Mouse (Mus musculus): ENCODE results near the gene Rab43. TPM values are rescaled to one million over a fixed set of nuclear protein-coding genes. Genes with fewer than 3 reads are reported as not detected.

Gene Rab43
- polyA plus RNA-seq, 1 experiment: 8.3 TPM

- Histone ChIP-seq H3K27me3 (ENCODE audit: control insufficient read depth, insufficient read depth, insufficient read length) (peaks cover 7% of the 10 kb centered on the region), H3ac (ENCODE audit: control insufficient read depth, insufficient read length, low read depth) (no peak overlapping the region), H3K36me3 (ENCODE audit: control insufficient read depth, insufficient read depth) (no peaks in the 10 kb centered on the region), H3K79me3 (ENCODE audit: low read depth) (no peaks in the 10 kb centered on the region), H3K4me3 (ENCODE audit: insufficient read depth, poor library complexity, severe bottlenecking) (no peak overlapping the region), H3K79me2 (ENCODE audit: control insufficient read depth, insufficient read depth) (no peaks in the 10 kb centered on the region)
- TF ChIP-seq CEBPB (IDR thresholded peaks at IDR 0.05; ENCODE audit: low read depth) (no peak), MAX (IDR thresholded peaks at IDR 0.05) (no peak), USF1 (IDR thresholded peaks at IDR 0.05; ENCODE audit: low read depth) (no peak), MYOD1 (IDR thresholded peaks at IDR 0.05; ENCODE audit: control insufficient read depth, insufficient read length, low read depth) (no peak), MYOG (IDR thresholded peaks at IDR 0.05; ENCODE audit: control insufficient read depth, extremely low read depth, insufficient read length) (no peak), FOSL1 (IDR thresholded peaks at IDR 0.05; ENCODE audit: insufficient read depth, low read length, poor library complexity, severe bottlenecking) (no peak), CTCF (IDR thresholded peaks at IDR 0.05; ENCODE audit: control insufficient read depth, insufficient read depth, insufficient read length) (no peak)
Measured at GRCm38 (mm10) chr6:87759850-87760249, 52.1 kb downstream of the Rab43 start.

- H3K79me2 ChIP-seq (ENCODE audit: control insufficient read depth, insufficient read depth): no peaks in the 10 kb centered on the region
- H3K79me3 ChIP-seq (ENCODE audit: low read depth): no peaks in the 10 kb centered on the region
- H3K4me3 ChIP-seq (ENCODE audit: insufficient read depth, poor library complexity, severe bottlenecking): no peak overlapping the region
- H3K27me3 ChIP-seq (ENCODE audit: control insufficient read depth, insufficient read depth, insufficient read length): peaks cover 7% of the 10 kb centered on the region
- no peaks in the 10 kb centered on the region for H3K36me3 ChIP-seq (ENCODE audit: control insufficient read depth, insufficient read depth)
- no peak for TF ChIP-seq FOSL1 (IDR thresholded peaks at IDR 0.05; ENCODE audit: insufficient read depth, low read length, poor library complexity, severe bottlenecking)
- no peak for TF ChIP-seq CTCF (IDR thresholded peaks at IDR 0.05; ENCODE audit: control insufficient read depth, insufficient read depth, insufficient read length)
- TF ChIP-seq MYOD1 (IDR thresholded peaks at IDR 0.05; ENCODE audit: control insufficient read depth, insufficient read length, low read depth): no peak
- no peak for TF ChIP-seq CEBPB (IDR thresholded peaks at IDR 0.05; ENCODE audit: low read depth)
- TF ChIP-seq MAX (IDR thresholded peaks at IDR 0.05): no peak
- no peak for TF ChIP-seq USF1 (IDR thresholded peaks at IDR 0.05; ENCODE audit: low read depth)
- no peak for TF ChIP-seq MYOG (IDR thresholded peaks at IDR 0.05; ENCODE audit: control insufficient read depth, extremely low read depth, insufficient read length)
- H3ac ChIP-seq (ENCODE audit: control insufficient read depth, insufficient read length, low read depth): no peak overlapping the region
Measured at GRCm38 (mm10) chr6:87759404-87759803, 52.6 kb downstream of the Rab43 start.

- Histone ChIP-seq H3K4me3 (ENCODE audit: insufficient read depth, poor library complexity, severe bottlenecking) (no peak overlapping the region), H3K27me3 (ENCODE audit: control insufficient read depth, insufficient read depth, insufficient read length) (peaks cover 10% of the 10 kb centered on the region), H3K36me3 (ENCODE audit: control insufficient read depth, insufficient read depth) (no peaks in the 10 kb centered on the region), H3K79me2 (ENCODE audit: control insufficient read depth, insufficient read depth) (no peaks in the 10 kb centered on the region), H3ac (ENCODE audit: control insufficient read depth, insufficient read length, low read depth) (no peak overlapping the region), H3K79me3 (ENCODE audit: low read depth) (no peaks in the 10 kb centered on the region)
- no peak for TF ChIP-seq USF1 (IDR thresholded peaks at IDR 0.05; ENCODE audit: low read depth)
- TF ChIP-seq MYOD1 (IDR thresholded peaks at IDR 0.05; ENCODE audit: control insufficient read depth, insufficient read length, low read depth): no peak
- TF ChIP-seq CEBPB (IDR thresholded peaks at IDR 0.05; ENCODE audit: low read depth): no peak
- TF ChIP-seq FOSL1 (IDR thresholded peaks at IDR 0.05; ENCODE audit: insufficient read depth, low read length, poor library complexity, severe bottlenecking): no peak
- no peak for TF ChIP-seq MAX (IDR thresholded peaks at IDR 0.05)
- no peak for TF ChIP-seq CTCF (IDR thresholded peaks at IDR 0.05; ENCODE audit: control insufficient read depth, insufficient read depth, insufficient read length)
Measured at GRCm38 (mm10) chr6:87756896-87757295, 55.1 kb downstream of the Rab43 start.

- Histone ChIP-seq H3K27me3 (ENCODE audit: control insufficient read depth, insufficient read depth, insufficient read length) (peaks cover 15% of the 10 kb centered on the region), H3K79me3 (ENCODE audit: low read depth) (no peaks in the 10 kb centered on the region), H3K36me3 (ENCODE audit: control insufficient read depth, insufficient read depth) (no peaks in the 10 kb centered on the region), H3K4me3 (ENCODE audit: insufficient read depth, poor library complexity, severe bottlenecking) (no peak overlapping the region), H3K79me2 (ENCODE audit: control insufficient read depth, insufficient read depth) (no peaks in the 10 kb centered on the region), H3ac (ENCODE audit: control insufficient read depth, insufficient read length, low read depth) (no peak overlapping the region)
- TF ChIP-seq MYOG (IDR thresholded peaks at IDR 0.05; ENCODE audit: control insufficient read depth, extremely low read depth, insufficient read length) (no peak), FOSL1 (IDR thresholded peaks at IDR 0.05; ENCODE audit: insufficient read depth, low read length, poor library complexity, severe bottlenecking) (no peak), CEBPB (IDR thresholded peaks at IDR 0.05; ENCODE audit: low read depth) (no peak), MYOD1 (IDR thresholded peaks at IDR 0.05; ENCODE audit: control insufficient read depth, insufficient read length, low read depth) (no peak)
Measured at GRCm38 (mm10) chr6:87755196-87755595, 56.8 kb downstream of the Rab43 start.

GRCm38 (mm10) chr6:87751574-87751973 lies 60.4 kb downstream of the Rab43 start:
- Histone ChIP-seq H3K79me2 (ENCODE audit: control insufficient read depth, insufficient read depth) (no peaks in the 10 kb centered on the region), H3K4me3 (ENCODE audit: insufficient read depth, poor library complexity, severe bottlenecking) (no peak overlapping the region), H3K36me3 (ENCODE audit: control insufficient read depth, insufficient read depth) (no peaks in the 10 kb centered on the region), H3K79me3 (ENCODE audit: low read depth) (no peaks in the 10 kb centered on the region), H3ac (ENCODE audit: control insufficient read depth, insufficient read length, low read depth) (no peak overlapping the region), H3K27me3 (ENCODE audit: control insufficient read depth, insufficient read depth, insufficient read length) (peaks cover 8% of the 10 kb centered on the region)
- TF ChIP-seq CEBPB (IDR thresholded peaks at IDR 0.05; ENCODE audit: low read depth) (no peak), MYOD1 (IDR thresholded peaks at IDR 0.05; ENCODE audit: control insufficient read depth, insufficient read length, low read depth) (no peak), CTCF (IDR thresholded peaks at IDR 0.05; ENCODE audit: control insufficient read depth, insufficient read depth, insufficient read length) (no peak), USF1 (IDR thresholded peaks at IDR 0.05; ENCODE audit: low read depth) (no peak), MAX (IDR thresholded peaks at IDR 0.05) (no peak), MYOG (IDR thresholded peaks at IDR 0.05; ENCODE audit: control insufficient read depth, extremely low read depth, insufficient read length) (no peak)

- H3ac ChIP-seq (ENCODE audit: control insufficient read depth, insufficient read length, low read depth): no peak overlapping the region
- H3K79me3 ChIP-seq (ENCODE audit: low read depth): no peaks in the 10 kb centered on the region
- peaks cover 8% of the 10 kb centered on the region for H3K27me3 ChIP-seq (ENCODE audit: control insufficient read depth, insufficient read depth, insufficient read length)
- H3K4me3 ChIP-seq (ENCODE audit: insufficient read depth, poor library complexity, severe bottlenecking): no peak overlapping the region
- TF ChIP-seq MAX (IDR thresholded peaks at IDR 0.05) (no peak), USF1 (IDR thresholded peaks at IDR 0.05; ENCODE audit: low read depth) (no peak), FOSL1 (IDR thresholded peaks at IDR 0.05; ENCODE audit: insufficient read depth, low read length, poor library complexity, severe bottlenecking) (no peak), CTCF (IDR thresholded peaks at IDR 0.05; ENCODE audit: control insufficient read depth, insufficient read depth, insufficient read length) (no peak), MYOD1 (IDR thresholded peaks at IDR 0.05; ENCODE audit: control insufficient read depth, insufficient read length, low read depth) (no peak), CEBPB (IDR thresholded peaks at IDR 0.05; ENCODE audit: low read depth) (no peak), MYOG (IDR thresholded peaks at IDR 0.05; ENCODE audit: control insufficient read depth, extremely low read depth, insufficient read length) (no peak)
- H3K36me3 ChIP-seq (ENCODE audit: control insufficient read depth, insufficient read depth): no peaks in the 10 kb centered on the region
- H3K79me2 ChIP-seq (ENCODE audit: control insufficient read depth, insufficient read depth): no peaks in the 10 kb centered on the region
Measured at GRCm38 (mm10) chr6:87750184-87750910, 61.6 kb downstream of the Rab43 start.
